Mouse (Mus musculus): ENCODE measurements around the gene Cuedc1.

Gene Cuedc1

DNA sequence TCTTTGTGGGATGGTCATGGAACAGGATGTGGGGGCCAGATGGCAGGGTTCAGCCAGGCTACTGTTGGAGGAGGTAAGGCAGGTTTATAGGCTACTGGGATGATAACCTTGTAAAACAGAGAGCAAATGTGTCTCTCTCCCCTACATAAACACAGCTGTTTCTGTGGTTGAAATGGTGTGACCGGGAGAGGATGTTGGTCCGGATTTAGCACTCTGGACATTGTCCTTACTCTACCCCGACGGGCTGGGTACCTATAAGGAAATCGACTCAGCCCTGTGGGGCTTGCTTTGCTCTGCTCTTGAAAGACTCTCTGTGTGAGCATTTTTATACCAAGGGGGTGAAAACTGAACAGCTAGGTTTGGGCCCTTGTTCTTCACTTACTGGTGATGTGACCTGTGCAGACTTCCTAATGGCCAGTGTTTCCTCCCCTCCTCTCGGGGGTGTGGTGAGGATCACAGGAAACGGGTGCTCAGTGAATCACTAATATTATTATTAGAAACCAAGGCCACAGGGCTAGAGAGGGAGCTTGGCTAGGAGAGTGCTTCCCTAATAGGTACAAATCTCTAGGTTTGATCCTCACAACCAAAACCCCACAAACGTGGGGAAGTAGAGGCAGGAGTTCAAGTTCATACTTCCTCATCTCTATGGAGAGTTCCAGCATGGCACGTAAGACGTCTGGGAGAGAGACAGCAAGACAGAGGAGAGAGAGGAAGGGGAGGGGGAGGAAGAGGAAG lies 19.7 kb downstream of the Cuedc1 start:
- no peak for DNase-seq (ENCODE audit: low read depth, low spot score)

- no peak for DNase-seq (ENCODE audit: low read depth, low spot score)
These were observed 20.2 kb downstream of the Cuedc1 start for GRCm38 (mm10) chr11:88118091-88118440.

GRCm38 (mm10) chr11:88118817-88119642 lies 21.2 kb downstream of the Cuedc1 start:
- DNase-seq (ENCODE audit: low read depth, low spot score) = no peak

DNA sequence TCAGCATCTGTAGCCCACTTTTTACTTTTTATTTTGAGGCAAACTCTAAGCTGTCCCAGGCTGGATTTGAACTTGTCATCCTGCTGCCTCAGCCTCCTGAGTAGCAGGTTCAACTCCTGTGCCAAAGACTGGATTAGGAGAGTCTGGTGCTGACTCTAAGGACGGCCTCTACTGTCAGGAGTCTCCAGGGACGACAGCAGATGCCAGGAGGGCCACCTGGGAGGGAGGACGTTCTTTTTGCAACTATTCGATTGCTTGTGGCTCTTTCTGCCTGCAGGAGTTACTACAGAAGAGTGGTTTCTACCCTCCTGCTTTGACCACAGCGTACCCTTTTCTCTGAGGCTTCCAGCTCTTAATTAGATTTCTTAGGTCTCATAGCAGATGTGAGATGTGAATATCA lies 24.7 kb downstream of the Cuedc1 start:
- DNase-seq (ENCODE audit: low read depth, low spot score) = no peak

DNA sequence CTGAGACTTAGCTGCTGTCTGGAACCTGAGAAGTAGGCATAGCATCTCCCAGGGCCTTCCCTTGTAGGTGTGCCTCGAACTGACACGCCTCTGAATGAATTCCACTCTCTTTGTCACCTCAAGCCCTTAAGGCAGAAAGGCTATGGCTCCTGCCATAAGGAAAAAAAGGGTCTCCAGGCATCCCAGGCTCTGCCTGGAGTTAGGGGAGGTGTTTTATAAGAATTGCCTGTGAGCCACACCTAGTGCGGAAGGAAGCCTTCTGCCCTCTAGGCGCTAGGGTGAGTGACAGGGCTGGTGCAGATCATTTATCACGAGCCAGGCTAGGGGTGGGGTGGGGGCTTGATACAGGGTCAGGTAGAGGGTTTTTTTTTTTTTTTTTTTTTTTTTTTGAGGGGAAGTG lies 25.2 kb downstream of the Cuedc1 start:
- DNase-seq (ENCODE audit: low read depth, low spot score) = no peak

GRCm38 (mm10) chr11:88123731-88124130 lies 25.9 kb downstream of the Cuedc1 start:
- no peak for DNase-seq (ENCODE audit: low read depth, low spot score)

GRCm38 (mm10) chr11:88125483-88125882 lies 27.6 kb downstream of the Cuedc1 start:
- DNase-seq (ENCODE audit: low read depth, low spot score) = no peak

DNA sequence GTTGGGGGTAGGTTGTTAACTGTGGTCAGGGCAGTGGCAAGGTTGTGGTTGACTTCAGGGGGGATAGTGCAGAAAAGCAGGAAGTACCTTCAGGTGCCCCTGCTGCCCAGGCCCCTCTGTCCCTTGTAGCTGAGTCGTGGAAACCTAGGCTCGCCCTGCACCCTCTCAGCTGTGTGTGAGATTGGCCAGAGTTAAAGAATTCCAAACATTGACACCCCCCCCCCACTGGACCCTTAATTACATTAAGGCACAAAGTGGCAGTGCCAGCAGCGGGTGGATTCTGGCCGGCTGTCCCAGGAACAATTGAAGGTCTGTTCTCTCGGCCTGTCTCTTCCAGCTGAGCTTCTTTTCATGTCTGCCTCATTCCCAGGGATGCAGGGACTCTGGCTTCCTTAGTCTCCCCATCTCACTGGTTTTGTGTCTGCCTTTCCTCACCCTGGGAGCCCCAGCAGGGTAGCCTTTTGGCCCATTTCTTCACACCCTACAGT lies 28.5 kb downstream of the Cuedc1 start:
- no peak for DNase-seq (ENCODE audit: low read depth, low spot score)

DNA sequence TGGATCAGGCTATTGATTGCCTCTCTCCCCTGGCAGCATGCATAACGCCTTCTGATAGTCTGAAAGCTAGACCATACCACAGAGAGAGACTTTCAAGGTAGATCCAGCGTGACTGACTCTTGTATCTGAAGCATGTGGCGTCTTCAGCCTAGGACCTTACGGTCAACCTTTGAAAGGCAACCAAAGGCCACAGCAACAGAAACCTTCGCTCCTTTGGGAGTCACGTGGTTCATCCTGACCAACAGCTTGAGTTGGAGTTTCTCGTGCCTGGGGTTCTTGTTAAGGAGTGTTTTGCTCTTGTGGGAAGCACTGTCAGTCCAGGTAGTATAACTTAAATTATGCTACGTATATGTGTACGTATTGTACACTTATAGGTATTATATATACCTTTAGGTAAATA lies 30.6 kb downstream of the Cuedc1 start:
- no peak for DNase-seq (ENCODE audit: low read depth, low spot score)

DNA sequence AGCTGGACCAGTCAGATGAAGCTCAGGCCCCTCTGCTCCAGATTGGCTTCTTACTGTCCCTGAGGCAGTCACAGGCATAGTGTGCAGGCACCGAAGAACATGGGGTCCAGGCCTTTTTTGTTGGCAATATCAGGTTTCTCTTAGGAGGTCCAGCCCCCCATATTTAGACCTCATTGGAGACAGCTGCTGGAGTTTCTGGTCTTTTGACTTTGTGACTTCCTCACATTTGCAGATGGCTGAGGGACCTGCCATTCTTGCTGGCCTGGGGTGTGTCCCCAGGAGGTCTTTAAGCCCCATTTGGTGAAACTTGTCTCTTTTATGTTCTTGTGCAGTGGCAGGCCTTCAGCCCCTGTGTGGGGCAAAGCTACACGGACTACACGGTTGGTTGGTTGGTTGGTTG lies 31.4 kb downstream of the Cuedc1 start:
- no peak for DNase-seq (ENCODE audit: low read depth, low spot score)

DNA sequence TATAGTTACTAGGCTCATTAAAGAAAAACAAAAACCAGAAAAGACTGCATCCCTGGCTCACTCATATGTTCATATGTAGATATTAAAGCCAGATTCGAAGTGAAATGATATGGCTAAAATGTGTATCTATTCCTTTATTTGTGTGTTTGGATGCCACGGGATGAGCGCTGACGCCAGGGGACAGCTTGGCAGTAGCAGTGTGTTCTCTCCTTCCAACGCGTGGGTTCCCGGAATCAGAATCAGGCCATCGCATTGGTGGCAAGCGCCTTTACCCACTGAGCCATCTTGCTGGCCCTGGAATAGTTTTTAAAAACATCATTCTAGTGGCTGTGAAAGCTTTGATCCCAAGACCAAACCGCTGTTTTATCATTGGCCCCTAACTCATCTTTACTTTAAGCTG lies 32.1 kb downstream of the Cuedc1 start:
- no peak for DNase-seq (ENCODE audit: low read depth, low spot score)

DNA sequence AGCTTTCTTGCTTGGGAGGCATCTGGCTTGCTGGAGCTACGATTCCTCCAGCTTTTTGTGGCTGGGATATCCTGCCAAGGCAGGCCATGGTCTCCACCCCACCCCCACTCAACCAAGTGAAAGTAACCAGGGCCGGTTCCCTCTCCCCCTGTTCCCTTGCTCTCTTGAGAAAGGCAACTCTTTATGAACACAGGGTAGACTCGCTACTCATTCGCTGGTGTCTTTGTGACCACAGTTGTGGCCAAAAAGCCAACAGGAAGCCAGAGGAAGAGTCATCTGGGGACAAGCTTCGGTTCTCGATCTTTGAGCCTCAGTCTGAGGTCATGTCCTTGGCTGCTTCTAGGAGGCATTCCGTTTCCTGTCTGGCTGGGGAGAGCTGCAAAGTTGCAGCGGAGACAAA lies 34.0 kb downstream of the Cuedc1 start:
- DNase-seq (ENCODE audit: low read depth, low spot score) = no peak

DNA sequence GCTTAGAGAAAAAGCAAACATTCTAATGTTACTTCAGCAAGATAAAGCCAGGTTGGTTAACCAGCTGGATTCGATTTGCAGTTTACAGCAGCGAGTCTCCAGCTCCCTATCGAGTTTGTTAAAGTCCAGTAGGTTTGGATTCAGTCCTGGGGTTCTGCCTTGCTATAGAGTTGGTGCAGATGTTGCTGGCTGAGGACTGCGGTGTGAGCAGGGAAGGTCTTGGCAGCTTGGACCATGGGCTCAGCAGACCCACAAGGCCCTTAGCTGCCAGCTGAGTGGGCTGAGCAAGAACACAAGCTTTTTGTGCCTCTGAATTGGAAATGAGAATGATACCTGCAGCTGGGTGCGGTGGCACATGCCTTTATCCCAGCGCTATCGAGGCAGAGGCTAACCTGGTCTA lies 37.4 kb downstream of the Cuedc1 start:
- no peak for DNase-seq (ENCODE audit: low read depth, low spot score)

DNA sequence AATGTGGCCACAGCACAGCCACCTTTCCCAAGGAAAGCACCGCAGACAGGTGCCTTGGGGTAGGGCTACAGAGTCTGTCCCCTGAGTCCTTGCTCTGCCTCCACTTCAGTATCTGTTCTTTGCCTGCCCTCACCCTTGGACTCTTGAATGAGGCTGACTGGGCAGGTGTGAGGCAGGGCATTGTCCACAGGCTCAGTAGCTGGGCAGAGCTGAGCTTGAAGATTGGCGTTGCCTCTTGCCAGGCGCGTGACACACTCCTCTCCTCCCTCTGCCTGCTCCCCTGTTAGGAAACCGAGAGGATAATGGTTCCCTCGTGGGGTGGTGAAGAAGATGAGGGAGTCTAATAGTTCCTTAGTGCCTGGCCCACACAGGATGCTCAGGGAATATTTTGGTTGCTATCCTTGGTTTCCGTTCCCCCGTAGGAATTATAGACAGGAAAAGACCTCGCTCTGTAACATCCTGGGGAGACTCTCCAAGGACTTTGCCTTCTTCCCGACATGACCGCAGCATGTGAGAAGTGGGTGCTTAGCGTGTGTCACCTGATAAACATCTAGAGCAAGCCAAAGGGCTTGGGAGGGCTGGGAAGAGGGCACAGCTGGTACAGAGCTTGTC lies 40.1 kb downstream of the Cuedc1 start:
- DNase-seq (ENCODE audit: low read depth, low spot score) = no peak

DNA sequence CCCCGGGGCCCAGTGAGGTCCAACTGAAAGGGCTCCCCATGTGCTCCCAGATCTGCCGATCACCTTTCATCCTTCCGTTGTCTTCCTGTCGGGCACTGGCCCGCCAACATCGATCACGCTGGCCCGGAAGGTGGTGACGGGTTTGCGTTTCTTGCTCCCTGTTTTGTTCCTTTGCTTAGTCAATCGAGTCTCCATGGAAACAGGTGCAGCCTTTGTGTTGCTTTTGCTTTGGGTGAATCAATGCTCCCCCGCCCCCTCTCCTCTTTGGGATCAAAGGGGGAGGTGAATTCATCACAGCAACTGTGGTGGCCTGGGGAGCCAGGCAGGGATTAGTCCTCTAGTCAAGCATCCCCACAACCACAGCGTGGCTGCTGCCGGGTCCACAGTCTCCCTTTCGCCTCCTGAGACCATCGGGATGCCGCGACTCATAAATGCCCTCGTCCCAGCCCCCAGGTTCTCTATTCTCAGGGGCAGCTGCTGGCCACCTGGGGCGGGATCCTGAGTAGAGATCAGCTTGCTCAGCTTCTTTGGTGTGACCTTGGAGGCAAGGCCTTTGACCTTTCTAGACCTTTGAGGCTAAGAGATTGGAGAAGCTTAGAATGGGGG lies 41.5 kb downstream of the Cuedc1 start:
- DNase-seq (ENCODE audit: low read depth, low spot score) = no peak

DNA sequence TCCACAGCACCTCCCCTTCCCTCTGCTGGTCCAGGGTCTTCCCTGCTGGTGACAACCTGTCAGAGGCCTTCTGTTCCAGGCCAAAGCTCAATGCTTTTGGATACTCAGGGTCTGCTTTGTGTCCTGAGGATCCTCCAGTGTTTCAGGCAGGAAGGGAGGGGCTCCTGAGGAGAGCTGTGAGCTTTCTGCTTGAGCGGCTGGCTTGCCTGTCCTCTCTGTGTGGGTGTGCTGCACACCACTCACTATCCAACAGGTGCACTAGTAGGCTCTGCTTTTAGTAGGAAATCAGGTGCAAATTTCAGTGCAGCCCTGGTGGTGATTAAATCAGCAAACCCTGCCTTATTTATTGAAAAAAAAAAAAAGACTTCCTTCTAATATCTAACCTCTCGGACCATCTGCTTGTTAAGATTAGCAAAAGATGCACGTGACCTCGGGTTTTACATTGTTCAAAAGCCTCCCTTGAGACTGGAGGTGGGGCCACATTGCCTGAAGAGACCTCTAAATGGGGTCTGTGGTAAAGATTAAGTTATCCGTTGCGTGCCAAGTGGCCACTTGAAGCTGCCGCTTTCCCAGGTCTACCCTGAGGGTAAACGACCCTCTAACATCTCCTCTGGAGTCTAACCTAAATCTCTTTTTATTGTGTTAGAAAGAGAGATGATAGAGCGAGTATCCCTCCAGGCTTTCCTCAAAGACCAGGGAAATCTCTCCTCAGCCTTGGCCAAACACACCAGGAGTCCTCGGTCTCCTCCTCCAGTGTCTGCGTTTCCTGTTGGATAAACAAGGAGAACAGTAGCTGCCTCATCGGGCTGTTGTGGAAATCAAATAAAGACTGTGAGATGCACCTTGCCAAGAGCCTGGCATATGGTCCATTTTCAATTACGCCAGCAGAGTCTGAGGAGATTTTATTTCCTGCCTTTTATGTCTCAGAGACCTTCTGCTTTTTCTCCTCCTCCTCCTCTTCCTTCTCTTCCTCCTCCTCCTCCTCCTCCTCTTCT lies 42.5 kb downstream of the Cuedc1 start:
- no peak for DNase-seq (ENCODE audit: low read depth, low spot score)

DNA sequence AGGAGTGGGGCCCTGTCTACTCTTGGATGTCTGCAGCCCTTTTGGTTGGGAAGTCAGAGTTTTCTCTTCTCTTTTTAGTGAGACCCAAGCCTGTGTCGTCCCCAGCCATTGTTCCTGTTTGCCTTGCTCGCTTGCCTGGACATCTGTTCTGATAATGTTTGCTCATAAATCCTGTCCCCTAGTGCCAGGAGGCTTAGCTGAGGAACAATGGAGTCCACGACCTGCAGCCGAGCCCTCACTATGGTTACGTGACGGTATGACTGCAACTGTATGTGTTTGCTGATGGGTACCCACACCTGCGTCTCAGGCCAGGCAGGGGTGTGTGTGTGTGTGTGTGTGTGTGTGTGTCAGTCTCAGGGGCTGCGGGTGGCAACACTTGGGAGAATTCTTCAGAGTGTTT lies 44.5 kb downstream of the Cuedc1 start:
- DNase-seq (ENCODE audit: low read depth, low spot score) = no peak

- no peak for DNase-seq (ENCODE audit: low read depth, low spot score)
These were observed 46.2 kb downstream of the Cuedc1 start for GRCm38 (mm10) chr11:88144100-88144499.

GRCm38 (mm10) chr11:88145214-88146006 lies 47.6 kb downstream of the Cuedc1 start:
- DNase-seq (ENCODE audit: low read depth, low spot score) = no peak
